Mouse (Mus musculus) left cerebral cortex, adult 18-20 months (tissue): Measurements from ENCODE around the gene Crp. TPM values are rescaled to one million over a fixed set of nuclear protein-coding genes. Genes with fewer than 3 reads are reported as not detected.
A peak's percentile ranks its signal among the peaks of the same experiment; 100 is the strongest.

Experiments
- DNase-seq, 2 experiments: peaks; one replicate each; pipeline ENCODE4 v3.0.0; 2021 to 2022; ENCODE audit warnings: low spot score in 2 of 2, mixed read lengths in 1 of 2
- long read RNA-seq, 2 experiments: library from polyadenylated mRNA; stranded (forward); transcript quantifications; one replicate each; pipeline ENCODE4 v2.0.0; 2021
- total RNA-seq, 2 experiments: library from RNA; stranded (reverse); gene quantifications; 2 replicates each; pipeline ENCODE4 v1.2.3; 2021

Gene Crp
- total RNA-seq: not detected
- long read RNA-seq, experiment 1: 0 reads
- long read RNA-seq, experiment 2: 0 reads

- DNase-seq: no peak
Observed at GRCm38 (mm10) chr1:172697844-172698243, at the start of gene Crp. TSS of gene Crp (plus strand) at chr1:172698055.

DNA sequence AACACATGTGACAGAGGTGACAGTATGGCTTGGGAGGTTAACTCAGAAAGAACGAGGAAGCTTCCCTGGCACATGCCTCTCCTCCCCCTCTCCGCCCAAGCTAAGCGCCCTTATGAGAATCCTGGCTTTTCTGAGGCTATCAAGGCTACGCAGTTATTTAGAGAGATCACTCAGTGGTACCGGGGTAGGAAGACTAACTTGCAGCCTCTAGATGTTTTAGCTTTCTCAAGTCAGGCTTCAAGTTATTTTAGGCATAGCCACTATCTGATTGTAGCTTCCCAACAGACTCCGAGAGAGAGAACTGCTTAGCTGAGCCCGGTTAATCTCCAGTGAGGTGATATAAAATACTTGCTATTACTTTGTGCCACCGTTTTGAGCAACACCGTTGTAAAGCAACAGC lies 48.5 kb upstream of the Crp start:
- no peak for DNase-seq

GRCm38 (mm10) chr1:172650519-172651287 lies 47.2 kb upstream of the Crp start:
- peak; percentile 31 to 32 for DNase-seq

- no peak for DNase-seq
Observed at GRCm38 (mm10) chr1:172651288-172651987, 46.4 kb upstream of the Crp start.

- no peak for DNase-seq
Observed at GRCm38 (mm10) chr1:172652040-172652662, 45.7 kb upstream of the Crp start.

GRCm38 (mm10) chr1:172653900-172654299 lies 44.0 kb upstream of the Crp start:
- DNase-seq: no peak

DNA sequence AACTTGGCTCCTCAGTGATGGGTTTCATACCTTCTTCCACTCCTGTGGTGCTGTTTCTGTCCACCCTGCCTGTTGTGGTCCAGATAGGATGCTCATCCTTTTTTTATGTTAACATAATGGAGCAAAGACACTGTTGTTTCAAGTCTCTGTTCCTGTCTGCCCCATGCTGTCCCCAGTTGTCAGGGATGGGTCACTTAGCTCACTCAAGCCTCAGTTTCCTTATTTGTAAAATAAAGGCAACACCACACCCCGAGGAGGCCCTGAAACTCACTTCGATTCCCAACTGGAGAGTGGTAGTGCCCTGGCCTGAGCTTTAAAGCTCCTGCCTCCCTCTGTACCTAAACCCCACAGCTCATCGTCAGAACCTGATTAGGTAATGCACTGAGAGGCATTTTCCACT lies 40.6 kb upstream of the Crp start:
- DNase-seq: no peak

GRCm38 (mm10) chr1:172659688-172660087 lies 38.2 kb upstream of the Crp start:
- DNase-seq: no peak

- DNase-seq: no peak
Observed at GRCm38 (mm10) chr1:172665457-172665856, 32.4 kb upstream of the Crp start.

DNA sequence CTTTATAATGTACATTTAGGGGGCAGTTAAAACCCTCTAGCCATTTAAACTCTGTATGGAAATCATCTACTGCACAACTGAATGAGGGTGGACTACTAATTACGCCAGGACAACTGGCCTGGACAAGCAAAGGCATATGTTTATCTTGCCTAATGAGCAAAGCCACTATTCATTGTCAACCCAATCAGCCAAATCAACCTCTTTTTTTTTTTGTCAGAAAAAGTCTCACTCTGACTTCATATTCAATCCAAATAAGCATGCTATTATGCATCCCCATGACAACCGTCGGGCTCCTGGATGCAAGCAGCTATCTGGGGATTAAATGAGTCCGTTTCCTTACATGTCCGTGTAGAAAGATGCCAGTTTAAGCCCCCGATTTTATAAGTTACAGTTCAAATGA lies 30.3 kb upstream of the Crp start:
- DNase-seq: no peak

DNA sequence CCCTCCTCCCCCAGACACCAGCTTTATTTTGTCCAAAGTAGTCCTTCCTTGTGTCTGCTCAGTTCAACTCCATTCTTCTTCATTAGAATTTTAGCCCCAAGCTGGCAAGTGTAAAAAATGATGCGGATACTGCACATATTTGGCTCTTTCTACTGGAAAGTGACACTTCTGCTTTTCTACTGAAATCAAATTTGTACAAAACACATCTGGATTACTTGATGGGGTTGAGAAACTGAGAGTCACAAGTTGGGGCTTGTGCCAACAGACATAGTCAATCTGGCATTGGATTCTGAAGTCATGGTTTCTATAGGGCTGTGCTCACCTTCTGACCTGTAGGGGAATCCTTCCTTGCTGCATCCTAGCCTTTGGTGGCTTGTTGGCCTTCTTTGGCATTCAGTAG lies 27.1 kb upstream of the Crp start:
- no peak for DNase-seq

DNA sequence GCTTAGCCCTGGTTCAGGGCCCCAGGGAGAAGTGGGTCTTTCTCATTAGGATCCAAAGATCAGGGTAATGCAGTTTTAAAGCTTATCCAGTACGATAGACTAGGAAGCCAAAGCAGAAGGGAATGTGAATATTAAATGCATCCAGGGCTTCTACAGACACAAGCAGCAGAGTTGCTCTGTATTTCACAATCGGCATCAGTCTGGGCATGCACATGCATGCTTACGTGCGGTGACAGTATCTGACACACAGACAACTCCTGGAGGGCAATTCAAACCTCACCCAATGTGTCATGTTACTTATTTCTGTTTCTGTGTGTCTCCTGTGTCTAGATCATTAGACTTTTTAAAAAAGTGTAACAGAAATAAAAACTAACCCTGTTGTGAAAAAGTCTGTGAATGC lies 17.1 kb upstream of the Crp start:
- DNase-seq: no peak

DNA sequence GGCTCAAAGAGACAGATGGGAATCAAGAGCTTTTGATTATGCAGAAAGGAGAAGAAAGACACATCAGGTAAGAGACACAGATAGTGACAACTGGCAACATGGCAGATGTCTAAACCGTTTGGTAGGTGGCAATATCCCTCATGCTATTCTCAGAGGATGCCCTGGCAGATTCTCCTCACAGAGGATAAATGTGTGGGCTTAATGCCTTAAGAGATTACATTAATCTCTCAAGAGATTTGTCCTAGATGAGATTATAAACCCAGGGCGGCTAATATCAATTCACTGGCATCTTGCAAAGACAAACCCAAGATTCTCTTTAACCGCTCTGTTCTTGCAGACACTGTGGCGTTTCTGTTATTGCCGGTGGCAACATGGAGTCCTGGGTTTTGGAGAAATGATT lies 14.3 kb upstream of the Crp start:
- DNase-seq: no peak

DNA sequence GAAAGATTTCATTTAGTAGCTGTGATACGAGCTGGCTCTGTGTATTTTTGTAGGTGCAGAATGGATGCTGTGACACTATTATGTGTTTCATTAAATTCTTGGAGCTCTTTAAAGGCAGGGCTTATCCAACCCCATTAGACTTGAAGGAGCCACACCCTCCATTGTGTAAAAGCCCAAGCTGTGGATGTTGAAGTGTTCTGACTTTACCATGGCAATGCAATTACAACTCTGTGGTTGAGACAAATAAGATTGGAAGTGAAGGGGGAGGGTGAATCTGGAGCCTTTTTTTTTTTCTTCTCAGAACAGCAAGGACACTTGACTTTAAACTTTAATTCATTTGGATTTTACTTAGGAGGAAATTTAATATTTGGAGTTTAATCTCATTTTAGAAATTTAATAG lies 13.9 kb upstream of the Crp start:
- no peak for DNase-seq

- no peak for DNase-seq
Observed at GRCm38 (mm10) chr1:172685178-172685577, 12.7 kb upstream of the Crp start.

DNA sequence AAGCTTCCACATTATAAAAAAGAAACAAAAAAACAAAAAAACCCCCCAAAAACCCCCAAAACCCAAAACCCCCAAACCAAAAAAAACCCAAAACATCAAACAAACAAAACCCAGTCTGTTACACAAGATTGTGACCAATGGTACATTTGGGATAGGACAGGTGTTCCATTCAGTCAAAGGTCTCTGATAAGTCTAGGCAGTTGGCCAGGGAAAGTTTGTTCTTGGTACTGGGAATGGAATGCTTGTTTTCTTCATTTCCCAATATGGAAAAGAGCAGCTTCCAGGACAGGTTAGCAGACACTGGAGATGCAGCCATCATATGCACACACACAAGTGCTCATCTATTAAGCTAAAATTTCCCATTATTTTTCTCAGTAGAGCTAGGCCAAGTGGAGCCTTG lies 433 bp upstream of the Crp start:
- no peak for DNase-seq

GRCm38 (mm10) chr1:172700814-172701213 lies 3.0 kb downstream of the Crp start:
- no peak for DNase-seq

- DNase-seq: no peak
Observed at GRCm38 (mm10) chr1:172701381-172701780, 3.5 kb downstream of the Crp start.

DNA sequence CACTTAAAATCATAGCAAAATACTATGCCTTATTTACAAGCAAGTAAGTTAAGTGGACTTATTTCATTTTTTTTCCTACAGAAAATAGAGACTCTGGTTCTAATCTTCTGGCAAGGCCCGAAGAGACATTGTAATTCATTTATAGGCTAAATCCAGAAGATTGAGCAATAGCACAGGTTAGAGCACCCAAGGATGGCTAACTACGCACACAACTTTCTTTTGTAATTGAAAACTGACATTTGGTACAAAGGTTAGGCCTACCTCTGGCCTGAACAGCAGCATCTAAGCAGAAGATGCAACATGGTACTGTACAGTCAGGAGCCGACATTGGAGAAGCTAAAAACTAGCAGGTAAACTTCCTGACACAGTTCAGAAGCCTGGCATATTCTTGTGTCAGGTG lies 4.0 kb downstream of the Crp start:
- DNase-seq: no peak

- no peak for DNase-seq
Observed at GRCm38 (mm10) chr1:172704769-172705168, 6.9 kb downstream of the Crp start.

DNA sequence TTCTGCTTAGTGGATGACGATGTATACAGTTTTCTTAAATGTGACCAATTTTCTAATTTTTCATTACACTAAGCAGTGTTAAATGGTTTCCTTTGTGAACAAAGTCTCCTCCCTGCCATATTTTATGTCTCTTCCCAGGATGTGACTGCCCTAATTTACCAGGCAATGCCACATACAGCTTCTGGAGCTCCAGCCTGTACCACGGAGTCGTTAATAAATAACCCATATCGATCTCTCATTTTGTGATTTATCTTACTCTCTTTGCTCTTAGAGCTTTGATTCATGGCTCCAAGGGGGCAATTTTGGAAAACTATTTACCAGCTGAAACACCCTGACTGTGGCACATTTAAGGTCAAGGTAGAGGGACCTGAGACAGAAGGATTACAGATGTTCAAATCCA lies 8.4 kb downstream of the Crp start:
- DNase-seq: no peak

DNA sequence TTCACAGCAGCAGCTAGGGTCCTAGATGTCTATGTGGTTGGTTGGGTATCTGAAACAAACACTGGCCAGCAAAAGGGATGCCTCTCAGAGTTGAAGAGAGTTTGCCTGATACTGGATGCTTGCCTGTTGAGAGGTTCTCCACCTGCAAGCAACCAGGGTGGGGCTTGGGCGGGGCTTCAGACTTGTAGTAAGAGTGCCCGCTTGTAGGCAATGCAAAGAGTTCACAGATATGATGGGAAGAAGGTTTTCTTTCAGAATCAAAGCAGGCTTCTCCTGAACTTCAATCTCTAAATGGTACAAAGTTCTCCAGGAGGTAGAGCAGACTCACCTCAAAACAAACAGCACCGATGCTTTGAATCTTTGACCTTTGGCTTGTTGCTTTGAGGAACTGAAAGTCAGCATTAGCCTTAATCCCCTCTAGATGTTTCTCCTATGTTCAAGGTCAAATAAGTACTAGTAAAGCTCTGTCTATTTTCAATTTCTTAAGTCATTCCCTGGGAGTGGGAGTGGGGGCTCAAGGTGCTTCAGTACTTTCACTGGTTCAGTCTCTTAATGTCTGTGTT lies 12.0 kb downstream of the Crp start:
- no peak for DNase-seq
